Mouse (Mus musculus) limb, embryonic 10.5 days (tissue): ENCODE measurements around the gene Lpo. TPM values are rescaled to one million over a fixed set of nuclear protein-coding genes. Genes with fewer than 3 reads are reported as not detected.

ENCODE experiments used
- DNase-seq: peaks from one replicate; pipeline ENCODE4 v3.0.0-alpha.2; 2017; ENCODE audit warnings: low spot score
- H3K27ac ChIP-seq: fragments of 300-500 bp; sonication (generic); 2 replicates; pipeline ENCODE4 v1.5.1; 2016; ENCODE audit warnings: mild to moderate bottlenecking
- H3K27me3 ChIP-seq: fragments of 300-500 bp; sonication (generic); 2 replicates; pipeline ENCODE4 v1.6.1; 2016; ENCODE audit warnings: low read depth, mild to moderate bottlenecking; ENCODE audit not compliant: poor library complexity, severe bottlenecking
- H3K36me3 ChIP-seq: fragments of 300-500 bp; sonication (generic); 2 replicates; pipeline ENCODE4 v1.6.1; 2016; ENCODE audit warnings: mild to moderate bottlenecking, moderate library complexity
- H3K4me1 ChIP-seq: fragments of 300-500 bp; sonication (generic); 2 replicates; pipeline ENCODE4 v1.6.1; 2016
- H3K4me3 ChIP-seq: fragments of 300-500 bp; sonication (generic); 2 replicates; pipeline ENCODE4 v1.5.1; 2016; ENCODE audit warnings: mild to moderate bottlenecking, moderate library complexity
- H3K9me3 ChIP-seq: fragments of 300-500 bp; sonication (generic); replicated peaks from 2 replicates; pipeline ENCODE4 v1.6.1; 2016; ENCODE audit warnings: mild to moderate bottlenecking
- WGBS: fragments of 180-500 bp; shearing (Covaris S2); methylation state at CpG from one replicate; pipeline ENCODE4 v1.1.7; 2016; 5-methylcytosine and 5-hydroxymethylcytosine counted together
- polyA plus RNA-seq: library from polyadenylated mRNA; unstranded; fragments of >200 nt; fragmentation: Nextera tagmentation; extraction: Ambion mirVana; gene quantifications from 2 replicates; pipeline ENCODE4 v1.2.1, GENCODE M21; 2016

The Lpo gene
- polyA plus RNA-seq, 1 experiment from 2014 or later, result not detected

- Histone ChIP-seq H3K27ac (no peak overlapping the region), H3K4me3 (no peak overlapping the region), H3K9me3 (no peaks in the 10 kb centered on the region), H3K36me3 (no peaks in the 10 kb centered on the region), H3K27me3 (no peaks in the 10 kb centered on the region), H3K4me1 (no peaks in the 10 kb centered on the region)
- DNase-seq, result no peak
- 85% methylated on average over 3 of the region's 3 CpGs for WGBS
Measured at GRCm38 (mm10) chr11:87841436-87841835, 13.3 kb upstream of the Lpo start.

- 86% methylated on average over 8 of the region's 8 CpGs for WGBS
- Histone ChIP-seq H3K27ac (no peak overlapping the region), H3K4me1 (no peaks in the 10 kb centered on the region), H3K36me3 (no peaks in the 10 kb centered on the region), H3K27me3 (no peaks in the 10 kb centered on the region), H3K4me3 (no peak overlapping the region), H3K9me3 (no peaks in the 10 kb centered on the region)
- no peak for DNase-seq
Measured at GRCm38 (mm10) chr11:87840676-87841075, 12.6 kb upstream of the Lpo start.

- WGBS, result 77% methylated on average over 5 of the region's 5 CpGs
- Histone ChIP-seq H3K27me3 (peaks cover 21% of the 10 kb centered on the region), H3K27ac (no peak overlapping the region), H3K9me3 (no peaks in the 10 kb centered on the region), H3K4me3 (no peak overlapping the region), H3K4me1 (peaks cover 11% of the 10 kb centered on the region), H3K36me3 (no peaks in the 10 kb centered on the region)
- no peak for DNase-seq
Measured at GRCm38 (mm10) chr11:87821502-87821901, 6.6 kb downstream of the Lpo start.

GRCm38 (mm10) chr11:87817443-87817773 lies 10.7 kb downstream of the Lpo start:
- Histone ChIP-seq H3K27me3 (peaks cover 30% of the 10 kb centered on the region), H3K27ac (no peak overlapping the region)

GRCm38 (mm10) chr11:87816707-87817442 lies 11.2 kb downstream of the Lpo start:
- DNase-seq, result peak; percentile 58
- Histone ChIP-seq H3K9me3 (no peaks in the 10 kb centered on the region), H3K27me3 (peaks cover 30% of the 10 kb centered on the region), H3K36me3 (no peaks in the 10 kb centered on the region), H3K27ac (no peak overlapping the region), H3K4me1 (peaks cover 11% of the 10 kb centered on the region), H3K4me3 (peak overlapping the region; percentile 51)
- WGBS, result 4% methylated on average over 31 of the region's 31 CpGs

More at GRCm38 (mm10) chr11:87817443-87817773, 10.7 kb downstream of the Lpo start:
- H3K36me3 ChIP-seq, result no peaks in the 10 kb centered on the region
- H3K4me3 ChIP-seq, result peak overlapping the region; percentile 51
- peak; percentile 44 for DNase-seq
- peaks cover 11% of the 10 kb centered on the region for H3K4me1 ChIP-seq
- WGBS, result 33% methylated on average over 4 of the region's 4 CpGs
- H3K9me3 ChIP-seq, result no peaks in the 10 kb centered on the region

- Histone ChIP-seq H3K4me3 (no peak overlapping the region), H3K4me1 (peaks cover 15% of the 10 kb centered on the region), H3K27ac (no peak overlapping the region), H3K9me3 (no peaks in the 10 kb centered on the region), H3K27me3 (peaks cover 30% of the 10 kb centered on the region), H3K36me3 (no peaks in the 10 kb centered on the region)
- 80% methylated on average over 8 of the region's 8 CpGs for WGBS
- DNase-seq, result no peak
Measured at GRCm38 (mm10) chr11:87814831-87815230, 13.3 kb downstream of the Lpo start.

GRCm38 (mm10) chr11:87811396-87811795 lies 16.7 kb downstream of the Lpo start:
- Histone ChIP-seq H3K27me3 (peaks cover 7% of the 10 kb centered on the region), H3K9me3 (no peaks in the 10 kb centered on the region), H3K27ac (no peak overlapping the region), H3K4me3 (no peak overlapping the region), H3K4me1 (peaks cover 6% of the 10 kb centered on the region), H3K36me3 (no peaks in the 10 kb centered on the region)
- DNase-seq, result no peak
- 77% methylated on average over 4 of the region's 4 CpGs for WGBS

GRCm38 (mm10) chr11:87808236-87808635 lies 19.9 kb downstream of the Lpo start:
- Histone ChIP-seq H3K4me3 (no peak overlapping the region), H3K9me3 (no peaks in the 10 kb centered on the region), H3K27me3 (no peaks in the 10 kb centered on the region), H3K36me3 (no peaks in the 10 kb centered on the region), H3K4me1 (peaks cover 8% of the 10 kb centered on the region), H3K27ac (no peak overlapping the region)
- no peak for DNase-seq
- WGBS, result 89% methylated on average over 7 of the region's 7 CpGs

- Histone ChIP-seq H3K9me3 (no peaks in the 10 kb centered on the region), H3K27ac (no peak overlapping the region), H3K36me3 (no peaks in the 10 kb centered on the region), H3K4me3 (no peak overlapping the region), H3K4me1 (peaks cover 10% of the 10 kb centered on the region), H3K27me3 (no peaks in the 10 kb centered on the region)
- 87% methylated on average over 6 of the region's 6 CpGs for WGBS
- no peak for DNase-seq
Measured at GRCm38 (mm10) chr11:87807433-87807832, 20.7 kb downstream of the Lpo start.

GRCm38 (mm10) chr11:87805448-87805847 lies 22.6 kb downstream of the Lpo start:
- Histone ChIP-seq H3K27me3 (0 out of 2 replicates have a peak, but pooled peaks cover 5% of the 10 kb centered on the region), H3K27ac (no peak overlapping the region), H3K36me3 (no peaks in the 10 kb centered on the region), H3K4me1 (peaks cover 8% of the 10 kb centered on the region; the same call in 1 of the 2 replicates), H3K4me3 (no peak overlapping the region), H3K9me3 (no peaks in the 10 kb centered on the region)
- WGBS, result 63% methylated on average over 1 of the region's 1 CpGs
- DNase-seq, result peak; percentile 44

- Histone ChIP-seq H3K27ac (no peak overlapping the region), H3K4me1 (peaks cover 8% of the 10 kb centered on the region; the same call in 1 of the 2 replicates), H3K36me3 (no peaks in the 10 kb centered on the region), H3K27me3 (0 out of 2 replicates have a peak, but pooled peaks cover 5% of the 10 kb centered on the region), H3K9me3 (no peaks in the 10 kb centered on the region), H3K4me3 (no peak overlapping the region)
- DNase-seq, result peak; percentile 47
- 42% methylated on average over 14 of the region's 14 CpGs for WGBS
Measured at GRCm38 (mm10) chr11:87802621-87803020, 25.5 kb downstream of the Lpo start.

GRCm38 (mm10) chr11:87801711-87802275 lies 26.3 kb downstream of the Lpo start:
- Histone ChIP-seq H3K27me3 (0 out of 2 replicates have a peak, but pooled peaks cover 9% of the 10 kb centered on the region), H3K4me3 (no peak overlapping the region), H3K4me1 (peaks cover 8% of the 10 kb centered on the region; the same call in 1 of the 2 replicates), H3K27ac (no peak overlapping the region), H3K36me3 (no peaks in the 10 kb centered on the region), H3K9me3 (no peaks in the 10 kb centered on the region)
- no peak for DNase-seq
- WGBS, result 87% methylated on average over 22 of the region's 22 CpGs

- 70% methylated on average over 3 of the region's 3 CpGs for WGBS
- no peaks in the 10 kb centered on the region for H3K4me1 ChIP-seq
- H3K36me3 ChIP-seq, result no peaks in the 10 kb centered on the region
- H3K4me3 ChIP-seq, result no peak within 1 kb of the TSS
- 0 out of 2 replicates have a peak, but pooled peaks cover 4% of the 10 kb centered on the region for H3K27me3 ChIP-seq
- no peak within 1 kb of the TSS for H3K27ac ChIP-seq
- no peaks in the 10 kb centered on the region for H3K9me3 ChIP-seq
- DNase-seq, result no peak
Measured at GRCm38 (mm10) chr11:87793460-87793859, 34.6 kb downstream of the Lpo start, which contains the start of gene Mpo. Gene Mpo (plus strand): TSS chr11:87793581.
